Mouse (Mus musculus): ENCODE data around the gene Cacna1c. TPM values are rescaled to one million over a fixed set of nuclear protein-coding genes. Genes with fewer than 3 reads are reported as not detected.

Cacna1c gene
- total RNA-seq, 2 experiments from 2014 or later, result 52.3 to 81.7 TPM

DNA sequence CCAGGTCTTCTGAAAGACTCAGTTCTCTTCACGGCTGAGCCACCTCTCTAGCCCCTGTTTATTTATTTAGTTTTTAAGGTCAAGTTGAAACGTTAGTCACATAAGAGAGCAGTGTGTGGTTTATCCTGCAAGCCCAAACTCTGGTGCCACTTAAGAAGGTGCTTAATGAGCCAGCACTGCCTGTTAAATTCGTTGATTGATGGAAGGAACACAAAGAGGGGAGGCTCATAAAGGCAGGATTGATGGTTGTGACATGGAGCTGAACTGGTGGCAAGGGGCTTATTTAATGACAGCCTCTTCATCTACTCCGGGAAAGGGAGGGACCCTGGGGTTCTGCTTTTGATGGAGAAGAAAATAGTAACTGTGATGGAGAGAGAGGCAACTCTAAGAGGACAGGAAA, 439.7 kb downstream of the Cacna1c start:
- intact Hi-C loops (cut with DNase I), result no loop called here
- no peak for DNase-seq (ENCODE audit: low spot score in 2 of 2)

GRCm38 (mm10) chr6:118755768-118756167, 440.4 kb downstream of the Cacna1c start:
- DNase-seq (ENCODE audit: low spot score in 2 of 2), result no peak
- intact Hi-C loops (cut with DNase I), result no loop called here

DNA sequence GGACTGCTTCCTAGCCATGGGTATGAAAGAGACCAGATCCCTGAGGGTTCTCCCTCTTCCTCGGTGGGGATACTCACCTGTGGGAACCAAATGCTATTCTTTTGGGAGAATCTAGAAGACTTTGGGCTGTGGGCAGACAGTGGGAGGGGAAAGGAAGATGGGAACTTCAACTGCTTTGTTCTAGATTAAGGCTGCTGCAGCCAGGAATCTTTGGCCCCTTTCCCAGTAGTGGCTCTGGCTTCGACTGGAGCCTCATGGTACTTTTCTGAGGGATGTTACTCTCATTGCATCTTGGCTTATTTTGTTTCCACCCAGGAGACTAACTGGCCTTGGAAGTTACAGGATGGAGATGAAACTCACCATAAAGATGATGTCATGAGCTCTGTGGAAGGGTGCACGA, 441.8 kb downstream of the Cacna1c start:
- intact Hi-C loops (cut with DNase I), result loop anchor here (5.0 kb wide), 2 partner anchors 33 to 93 kb away; no protein-coding TSS in a partner anchor
- peak; percentile 47 for DNase-seq (ENCODE audit: low spot score in 2 of 2)

DNA sequence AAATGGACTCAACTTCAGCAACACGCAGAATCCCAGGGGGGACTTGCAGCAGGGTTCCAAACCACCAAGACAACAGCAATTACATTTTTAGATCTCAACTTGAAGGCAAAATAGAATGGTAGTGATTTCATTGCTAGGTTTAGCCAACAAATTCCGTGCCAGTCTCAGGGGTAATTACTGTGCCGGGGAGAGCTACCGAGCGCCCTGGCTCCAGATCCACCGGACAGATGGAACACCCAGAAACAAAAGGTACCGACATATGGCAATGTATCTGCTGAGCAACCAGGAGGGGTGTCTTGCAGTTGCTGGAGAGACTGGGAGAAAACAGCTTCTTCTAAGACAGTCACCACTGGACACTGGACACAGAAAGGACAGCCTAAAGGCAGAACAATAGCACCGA, 442.4 kb downstream of the Cacna1c start:
- intact Hi-C loops (cut with DNase I), result loop anchor here (5.0 kb wide), 2 partner anchors 34 to 94 kb away; no protein-coding TSS in a partner anchor
- peak; percentile 42 to 55 for DNase-seq (ENCODE audit: low spot score in 2 of 2)

DNA sequence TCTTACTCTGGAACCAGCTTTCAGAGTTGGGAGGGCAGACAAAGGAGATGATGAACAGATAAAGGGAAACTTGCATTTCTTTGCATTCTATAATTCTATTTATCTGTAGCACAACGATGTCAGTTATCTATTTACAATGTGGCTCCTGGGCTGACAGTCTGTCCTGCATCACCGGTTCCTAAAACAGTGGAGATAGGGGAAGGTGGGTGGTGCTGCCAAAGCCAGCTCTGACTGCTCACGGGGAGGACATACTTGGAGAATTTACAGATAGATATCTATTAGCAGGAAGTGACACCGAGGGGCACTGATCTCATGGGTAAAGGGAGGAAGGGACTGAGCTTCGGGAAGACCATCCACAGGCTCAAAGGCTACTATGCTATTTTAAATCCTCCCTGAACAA, 443.2 kb downstream of the Cacna1c start:
- intact Hi-C loops (cut with DNase I), result loop anchor here (5.0 kb wide), 2 partner anchors 34 to 94 kb away; no protein-coding TSS in a partner anchor

GRCm38 (mm10) chr6:118749285-118749684, 446.9 kb downstream of the Cacna1c start:
- intact Hi-C loops (cut with DNase I), result no loop called here
- DNase-seq (ENCODE audit: low spot score in 2 of 2), result no peak

More for the DNA sequence above, 443.2 kb downstream of the Cacna1c start:
- DNase-seq (ENCODE audit: low spot score in 2 of 2), result no peak

- DNase-seq (ENCODE audit: low spot score in 2 of 2), result no peak
- intact Hi-C loops (cut with DNase I), result no loop called here
Measured at GRCm38 (mm10) chr6:118742701-118743100, 453.5 kb downstream of the Cacna1c start.

DNA sequence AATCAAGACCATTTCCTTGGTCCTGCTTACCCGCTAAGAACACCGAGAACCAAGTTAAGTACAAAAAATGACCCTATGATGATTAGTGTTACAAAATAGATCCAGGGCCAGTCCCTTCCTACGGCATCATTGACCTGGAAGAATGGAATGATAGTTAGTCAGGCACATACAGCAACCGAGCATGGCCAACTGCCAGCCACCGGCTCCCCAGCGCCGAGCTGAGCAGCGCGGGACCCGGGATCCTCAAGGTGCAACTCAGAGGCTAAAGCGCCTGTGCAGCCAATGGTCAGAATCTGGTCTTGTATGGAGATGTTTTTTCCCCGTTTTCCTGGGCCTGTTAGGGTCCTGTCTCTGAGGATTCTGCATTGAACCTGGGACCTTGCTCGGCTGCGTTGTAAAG, 454.4 kb downstream of the Cacna1c start:
- no peak for DNase-seq (ENCODE audit: low spot score in 2 of 2)
- intact Hi-C loops (cut with DNase I), result no loop called here

GRCm38 (mm10) chr6:118739961-118740599, 456.1 kb downstream of the Cacna1c start:
- peak; percentile 18 to 22 for DNase-seq (ENCODE audit: low spot score in 2 of 2)
- intact Hi-C loops (cut with DNase I), result no loop called here

- intact Hi-C loops (cut with DNase I), result no loop called here
- no peak for DNase-seq (ENCODE audit: low spot score in 2 of 2)
Measured at GRCm38 (mm10) chr6:118739344-118739743, 456.9 kb downstream of the Cacna1c start.

DNA sequence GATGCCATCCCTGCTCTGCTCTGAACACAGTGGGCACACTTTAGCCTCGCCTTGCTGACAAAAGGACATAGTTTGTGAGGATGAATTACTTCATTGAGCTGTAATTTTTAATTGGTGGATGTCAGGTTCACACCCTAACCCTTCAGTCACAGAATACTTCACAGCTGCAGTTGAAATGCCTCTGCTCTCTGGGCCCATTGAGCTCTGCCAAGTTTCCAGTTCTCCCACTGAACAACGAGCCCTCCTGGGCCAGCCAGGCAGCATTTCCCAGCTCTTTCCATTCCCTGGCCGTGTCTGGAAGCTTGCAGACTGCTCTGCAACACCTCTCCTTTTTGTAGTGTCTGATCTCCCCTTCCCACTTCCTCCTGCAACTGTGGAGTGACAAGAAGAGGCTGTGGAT, 457.6 kb downstream of the Cacna1c start:
- intact Hi-C loops (cut with DNase I), result no loop called here
- DNase-seq (ENCODE audit: low spot score in 2 of 2), result no peak

DNA sequence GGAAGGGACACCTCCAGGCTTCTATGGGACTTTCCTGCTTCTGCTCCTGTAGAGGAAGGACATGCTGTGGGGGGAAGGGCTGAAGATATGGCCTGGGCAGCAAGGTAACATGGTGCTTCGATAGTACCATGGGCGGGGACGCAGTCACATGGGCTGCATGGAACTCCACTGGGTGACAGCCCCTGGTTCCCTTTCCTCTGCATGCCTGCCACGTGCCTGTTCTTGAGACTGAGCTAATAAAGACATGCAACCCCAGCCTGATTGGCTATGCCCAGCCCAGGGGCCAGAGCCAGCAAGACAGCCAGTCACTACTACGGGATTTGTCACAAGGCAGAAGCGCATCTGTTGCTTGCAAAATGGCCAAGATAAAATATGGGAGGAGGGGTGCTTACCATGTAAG, 459.1 kb downstream of the Cacna1c start:
- DNase-seq (ENCODE audit: low spot score in 2 of 2), result no peak
- intact Hi-C loops (cut with DNase I), result no loop called here

DNA sequence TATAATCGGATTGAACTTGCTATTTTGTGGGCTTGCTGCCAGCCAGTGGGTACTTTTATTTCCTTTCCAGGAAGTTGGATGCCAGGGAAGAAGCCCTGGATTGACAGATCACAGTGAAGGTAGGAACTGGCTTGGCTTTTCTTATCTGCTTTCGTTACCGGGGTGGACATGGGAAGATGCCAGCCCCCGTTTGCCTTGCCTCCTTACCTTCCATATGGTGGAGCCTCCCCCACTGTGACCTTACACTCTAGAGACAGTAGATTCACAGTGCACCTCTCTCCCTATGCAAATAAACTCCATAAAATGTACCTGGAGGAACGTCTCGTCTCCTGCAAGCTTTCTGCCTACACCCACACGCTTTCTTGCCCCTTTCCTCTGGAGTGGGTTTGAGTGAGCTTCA, 459.7 kb downstream of the Cacna1c start:
- no peak for DNase-seq (ENCODE audit: low spot score in 2 of 2)
- intact Hi-C loops (cut with DNase I), result no loop called here

- intact Hi-C loops (cut with DNase I), result no loop called here
Measured at GRCm38 (mm10) chr6:118735145-118735544, 461.1 kb downstream of the Cacna1c start.

DNA sequence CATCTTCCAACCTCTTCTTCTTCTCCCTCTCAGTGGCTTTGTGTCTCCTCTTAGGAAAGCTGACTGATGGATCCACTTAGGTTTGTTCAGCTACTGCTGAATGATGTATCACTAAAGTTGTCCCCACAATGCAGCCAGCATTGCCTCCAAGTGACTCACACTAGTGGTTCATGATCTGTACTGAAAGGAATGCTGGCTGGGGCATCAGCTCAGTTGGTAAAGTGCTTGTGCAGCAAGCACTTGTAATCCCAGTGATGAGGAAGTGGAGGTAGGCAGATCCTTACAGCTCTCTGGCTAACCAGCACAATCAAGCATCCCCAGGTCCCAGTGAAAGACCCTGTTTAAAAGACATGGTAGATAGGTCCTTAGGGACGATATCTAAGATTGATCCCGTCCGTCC, 464.3 kb downstream of the Cacna1c start:
- intact Hi-C loops (cut with DNase I), result no loop called here
- DNase-seq (ENCODE audit: low spot score in 2 of 2), result no peak

More at GRCm38 (mm10) chr6:118735145-118735544, 461.1 kb downstream of the Cacna1c start:
- no peak for DNase-seq (ENCODE audit: low spot score in 2 of 2)

GRCm38 (mm10) chr6:118724908-118725307, 471.3 kb downstream of the Cacna1c start:
- no peak for DNase-seq (ENCODE audit: low spot score in 2 of 2)
- intact Hi-C loops (cut with DNase I), result no loop called here

DNA sequence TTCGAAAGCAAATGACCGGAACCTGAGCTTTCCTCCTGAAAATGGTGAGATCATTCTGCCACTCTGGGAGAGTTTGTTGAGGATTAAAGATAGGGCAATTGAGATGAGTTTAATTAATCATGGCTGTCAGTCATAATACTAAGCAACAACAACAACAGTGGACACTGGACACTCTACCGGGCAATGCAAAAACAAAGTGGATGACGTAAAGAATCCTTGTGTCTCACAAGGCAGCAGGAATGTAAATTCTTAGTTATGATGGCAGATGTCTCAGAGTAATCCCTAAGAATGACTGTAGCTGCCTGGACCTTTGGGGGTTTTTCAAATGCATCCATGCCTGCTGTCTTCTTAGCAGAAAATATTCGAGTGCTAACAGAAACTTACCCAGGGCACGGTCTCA, 471.8 kb downstream of the Cacna1c start:
- DNase-seq (ENCODE audit: low spot score in 2 of 2), result no peak
- intact Hi-C loops (cut with DNase I), result no loop called here

DNA sequence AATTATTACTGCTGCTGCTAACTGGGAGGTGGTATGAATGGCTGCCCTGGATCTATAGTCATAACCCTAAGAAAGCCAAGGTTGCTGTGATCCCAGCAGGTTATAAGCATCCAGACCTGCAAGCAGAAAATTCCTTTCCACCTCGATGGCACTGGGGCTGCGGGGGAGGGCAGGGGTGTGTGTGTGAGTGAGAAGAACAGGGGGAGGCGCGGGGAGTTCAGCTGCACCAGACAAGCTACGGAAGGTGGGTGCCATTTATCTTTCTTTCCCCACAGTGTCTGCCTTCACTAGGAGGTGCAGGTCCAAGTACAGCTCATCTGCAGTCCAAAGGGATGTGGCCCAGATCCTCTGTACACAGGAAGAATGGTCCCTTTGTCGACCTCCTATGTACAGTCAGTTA, 473.9 kb downstream of the Cacna1c start:
- intact Hi-C loops (cut with DNase I), result no loop called here
- DNase-seq (ENCODE audit: low spot score in 2 of 2), result no peak

DNA sequence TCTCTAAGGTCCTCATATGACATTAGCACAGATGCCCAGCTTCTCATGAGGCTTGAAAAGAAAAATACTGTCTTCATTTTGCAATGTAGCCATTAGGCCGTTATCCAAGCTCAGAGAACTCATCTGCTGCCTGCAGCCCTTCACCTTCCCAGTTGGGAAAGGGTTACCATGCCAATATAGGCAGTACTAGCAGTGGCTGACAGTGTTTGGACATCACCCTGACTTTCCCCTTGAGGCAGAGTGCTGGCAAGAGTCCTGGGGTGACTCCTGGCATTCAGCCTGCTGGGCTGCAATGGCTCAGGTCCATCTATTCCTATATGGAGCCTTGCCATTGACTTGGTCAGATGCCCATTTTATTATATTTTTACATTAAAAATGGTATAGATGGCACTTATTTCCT, 476.7 kb downstream of the Cacna1c start:
- intact Hi-C loops (cut with DNase I), result no loop called here
- no peak for DNase-seq (ENCODE audit: low spot score in 2 of 2)

- intact Hi-C loops (cut with DNase I), result no loop called here
- DNase-seq (ENCODE audit: low spot score in 2 of 2), result no peak
Measured at GRCm38 (mm10) chr6:118713286-118713685, 482.9 kb downstream of the Cacna1c start.

GRCm38 (mm10) chr6:118711677-118712322, 484.4 kb downstream of the Cacna1c start:
- DNase-seq (ENCODE audit: low spot score in 2 of 2), result peak; percentile 53 to 69
- intact Hi-C loops (cut with DNase I), result no loop called here
